Mouse (Mus musculus) liver, adult 10 weeks (tissue): ENCODE measurements around the gene Agtr1a. TPM values are rescaled to one million over a fixed set of nuclear protein-coding genes. Genes with fewer than 3 reads are reported as not detected.

Experiments
- polyA plus RNA-seq: library from polyadenylated mRNA; stranded (reverse); fragments of 350-450 nt; fragmentation: Illumina TruSeq; extraction: RNeasy Lipid Tissue Mini Kit (QIAGEN cat#74804); gene quantifications from one replicate; pipeline ENCODE4 v1.2.3, GENCODE M21; 2014; ENCODE audit warnings: low read depth, low replicate concordance

The Agtr1a gene
- polyA plus RNA-seq: 125 TPM

GRCm38 (mm10) chr13:30336148-30336801, at the start of gene Agtr1a:
Gene Agtr1a (plus strand): TSS chr13:30336441.

Other genes starting within 250 kb of the Agtr1a start
- gene Mboat1, start 200.0 kb upstream of the Agtr1a start, polyA plus RNA-seq: 0.21 TPM
- 231 TPM for gene Uqcrfs1, start 208.9 kb downstream of the Agtr1a start, polyA plus RNA-seq